24 mouse cellular contexts compared by ENCODE assay signal in genomic region chr10:75547901-75548300, GRCm38 (mm10). TPM values are rescaled to one million over a fixed set of nuclear protein-coding genes. Genes with fewer than 3 reads are reported as not detected.
A peak's percentile ranks its signal among the peaks of the same experiment; 100 is the strongest.
DNase-seq lines count a peak whose midpoint lies in the region; ATAC-seq lines count a peak whose summit lies in the region.
"Had no signal": no experiment of that assay in that cellular context is flagged by ENCODE, and none has a peak within 500 bp of the region (broad histone marks: within the 10 kb centered on the region; RNA-seq: fewer than 3 reads in every experiment).

No protein-coding gene starts in this region.

- H3K27me3 ChIP-seq in embryonic facial prominence, embryonic 13.5 days: no peaks in the 10 kb centered on the region
- H3K27me3 ChIP-seq in embryonic facial prominence, embryonic 10.5 days (replicated peaks; ENCODE audit: low read depth, poor library complexity, severe bottlenecking): no peaks in the 10 kb centered on the region
- no peaks in the 10 kb centered on the region for H3K27me3 ChIP-seq in midbrain, embryonic 11.5 days (ENCODE audit: control insufficient read depth, insufficient read depth, low read length)
- H3K27me3 ChIP-seq in midbrain, embryonic 15.5 days (replicated peaks): no peaks in the 10 kb centered on the region
- H3K27me3 ChIP-seq in intestine, embryonic 16.5 days (replicated peaks; ENCODE audit: control insufficient read depth, insufficient read depth, low read length): no peaks in the 10 kb centered on the region
- H3K27me3 ChIP-seq: CH12.LX; embryonic facial prominence, embryonic 12.5 days had no signal

- H3K27ac ChIP-seq in embryonic facial prominence, embryonic 13.5 days: 0 out of 2 replicates have a peak overlapping the region, but pooled peaks have one; percentile 16
- H3K27ac ChIP-seq in embryonic facial prominence, embryonic 10.5 days (replicated peaks): no peak overlapping the region
- H3K27ac ChIP-seq in midbrain, embryonic 11.5 days (ENCODE audit: low read depth, low read length): no peak overlapping the region
- H3K27ac ChIP-seq in midbrain, embryonic 15.5 days: no peak overlapping the region
- H3K27ac ChIP-seq in intestine, embryonic 16.5 days (ENCODE audit: low read length): no peak overlapping the region
- H3K27ac ChIP-seq: embryonic facial prominence, embryonic 12.5 days; forebrain, embryonic 10.5 days; heart, embryonic 10.5 days; hindbrain, embryonic 10.5 days; left cerebral cortex, adult 2 months had no signal

- H3K36me3 ChIP-seq in embryonic facial prominence, embryonic 13.5 days: no peaks in the 10 kb centered on the region
- H3K36me3 ChIP-seq in embryonic facial prominence, embryonic 10.5 days (replicated peaks): no peaks in the 10 kb centered on the region
- no peaks in the 10 kb centered on the region for H3K36me3 ChIP-seq in midbrain, embryonic 11.5 days (ENCODE audit: control insufficient read depth, insufficient read depth, low read length)
- H3K36me3 ChIP-seq in midbrain, embryonic 15.5 days (replicated peaks): no peaks in the 10 kb centered on the region
- H3K36me3 ChIP-seq in intestine, embryonic 16.5 days (ENCODE audit: control insufficient read depth, insufficient read depth, low read length): no peaks in the 10 kb centered on the region
- H3K36me3 ChIP-seq: embryonic facial prominence, embryonic 12.5 days; forebrain, embryonic 10.5 days; heart, embryonic 10.5 days; hindbrain, embryonic 10.5 days had no signal

- DNase-seq in embryonic facial prominence, embryonic 10.5 days (ENCODE audit: low spot score): no peak
- peak; percentile 70 for DNase-seq in midbrain, embryonic 11.5 days (ENCODE audit: low spot score, missing footprints)
- DNase-seq in cerebellum, postnatal 25 days: no peak
- no peak for DNase-seq in thymus, postnatal 36 days
- DNase-seq in gastrocnemius, adult 18-20 months (ENCODE audit: low spot score): no peak
- DNase-seq: adrenal gland, postnatal 10 days; cerebellum, adult 11 months; cerebellum, postnatal 36 days; gastrocnemius, postnatal 25 days; kidney, postnatal 25 days; liver; lung, adult 18-20 months; lung, postnatal 36 days; retina, postnatal 1 day had no signal

- 71% methylated on average over 7 of the region's 7 CpGs for WGBS in embryonic facial prominence, embryonic 13.5 days
- WGBS in embryonic facial prominence, embryonic 10.5 days: 78% methylated on average over 7 of the region's 7 CpGs
- WGBS in midbrain, embryonic 11.5 days: 78% methylated on average over 7 of the region's 7 CpGs
- 77% methylated on average over 7 of the region's 7 CpGs for WGBS in midbrain, embryonic 15.5 days
- 31% methylated on average over 7 of the region's 7 CpGs for WGBS in intestine, embryonic 16.5 days

- no peak overlapping the region for H3K4me2 ChIP-seq in embryonic facial prominence, embryonic 13.5 days
- H3K4me2 ChIP-seq in midbrain, embryonic 11.5 days: no peak overlapping the region
- H3K4me2 ChIP-seq in midbrain, embryonic 15.5 days: no peak overlapping the region
- H3K4me2 ChIP-seq in intestine, embryonic 16.5 days (ENCODE audit: low read depth, low read length): peak overlapping the region; percentile 32
- H3K4me2 ChIP-seq: embryonic facial prominence, embryonic 12.5 days had no signal

- no peak overlapping the region for H3K4me3 ChIP-seq in embryonic facial prominence, embryonic 13.5 days
- H3K4me3 ChIP-seq in embryonic facial prominence, embryonic 10.5 days: no peak overlapping the region
- H3K4me3 ChIP-seq in midbrain, embryonic 11.5 days (ENCODE audit: low read depth, low read length): no peak overlapping the region
- H3K4me3 ChIP-seq in midbrain, embryonic 15.5 days: no peak overlapping the region
- no peak overlapping the region for H3K4me3 ChIP-seq in intestine, embryonic 16.5 days (ENCODE audit: low read length)
- H3K4me3 ChIP-seq: embryonic facial prominence, embryonic 12.5 days; forebrain, embryonic 10.5 days; heart, embryonic 10.5 days; hindbrain, embryonic 10.5 days; left cerebral cortex, adult 2 months had no signal

- peaks cover 16% of the 10 kb centered on the region for H3K4me1 ChIP-seq in embryonic facial prominence, embryonic 13.5 days
- peaks cover 8% of the 10 kb centered on the region; the same call in 1 of the 2 replicates for H3K4me1 ChIP-seq in embryonic facial prominence, embryonic 10.5 days
- no peaks in the 10 kb centered on the region for H3K4me1 ChIP-seq in midbrain, embryonic 11.5 days (ENCODE audit: control insufficient read depth, insufficient read depth, low read length)
- no peaks in the 10 kb centered on the region for H3K4me1 ChIP-seq in midbrain, embryonic 15.5 days
- peaks cover 8% of the 10 kb centered on the region for H3K4me1 ChIP-seq in intestine, embryonic 16.5 days (ENCODE audit: control insufficient read depth, insufficient read depth, low read length)
- H3K4me1 ChIP-seq: embryonic facial prominence, embryonic 12.5 days had no signal

- H3K9ac ChIP-seq in embryonic facial prominence, embryonic 13.5 days: no peak overlapping the region
- no peak overlapping the region for H3K9ac ChIP-seq in midbrain, embryonic 11.5 days (ENCODE audit: low read length)
- H3K9ac ChIP-seq in midbrain, embryonic 15.5 days: no peak overlapping the region
- peak overlapping the region; percentile 43; the same call in 1 of the 2 replicates for H3K9ac ChIP-seq in intestine, embryonic 16.5 days (ENCODE audit: low read depth, low read length)
- H3K9ac ChIP-seq: embryonic facial prominence, embryonic 12.5 days had no signal

- H3K9me3 ChIP-seq in embryonic facial prominence, embryonic 13.5 days: peaks cover 3% of the 10 kb centered on the region; the same call in 1 of the 2 replicates
- H3K9me3 ChIP-seq in embryonic facial prominence, embryonic 10.5 days: peaks cover 11% of the 10 kb centered on the region; the same call in 1 of the 2 replicates
- H3K9me3 ChIP-seq in midbrain, embryonic 11.5 days (ENCODE audit: control insufficient read depth, low read length): peaks cover 5% of the 10 kb centered on the region; the same call in 1 of the 2 replicates
- peaks cover 5% of the 10 kb centered on the region for H3K9me3 ChIP-seq in midbrain, embryonic 15.5 days
- no peaks in the 10 kb centered on the region for H3K9me3 ChIP-seq in intestine, embryonic 16.5 days (ENCODE audit: control insufficient read depth, low read length)
- H3K9me3 ChIP-seq: heart, embryonic 10.5 days had no signal

- no peak for ATAC-seq in embryonic facial prominence, embryonic 13.5 days (ENCODE audit: insufficient number of reproducible peaks, insufficient read depth, low FRiP score, low TSS enrichment, low read depth)
- no peak for ATAC-seq in midbrain, embryonic 11.5 days (ENCODE audit: low FRiP score)
- ATAC-seq in midbrain, embryonic 15.5 days (replicated peaks): no peak
- peak; percentile 12; the same call in 1 of the 2 replicates for ATAC-seq in intestine, embryonic 16.5 days

RNA-seq across cellular contexts. Expression of gene Lrrc75b, which starts 12.2 kb away (rescaled TPM):
- 3.9 and 6.6 TPM in 2 replicates for polyA plus RNA-seq in embryonic facial prominence, embryonic 13.5 days (2015; fragmentation: Nextera tagmentation; extraction: Ambion mirVana)
- polyA plus RNA-seq in embryonic facial prominence, embryonic 10.5 days (2016; fragmentation: Nextera tagmentation; extraction: Ambion mirVana): 1.6 and 2.3 TPM in 2 replicates
- 3.3 and 4.1 TPM in 2 replicates for polyA plus RNA-seq in midbrain, embryonic 11.5 days (2014; fragmentation: Nextera tagmentation; extraction: Ambion mirVana)
- 41.0 and 44.8 TPM in 2 replicates for polyA plus RNA-seq in midbrain, embryonic 15.5 days (2015; fragmentation: Nextera tagmentation; extraction: Ambion mirVana)
- 1.9 and 2.7 TPM in 2 replicates for polyA plus RNA-seq in intestine, embryonic 16.5 days (2015; fragmentation: Nextera tagmentation; extraction: Ambion mirVana)
- under 1 TPM; 0.11 to 0.12 TPM for total RNA-seq in gastrocnemius, adult 18-20 months (2021)
- total RNA-seq: CH12.LX; monocyte, adult 5-6 weeks had no signal

RNA-seq across cellular contexts. Expression of gene Ggt1, which starts 13.5 kb away (rescaled TPM):
- polyA plus RNA-seq in embryonic facial prominence, embryonic 13.5 days (2015; fragmentation: Nextera tagmentation; extraction: Ambion mirVana): 0.25 and 2.4 TPM in 2 replicates
- 1.5 and 2.3 TPM in 2 replicates for polyA plus RNA-seq in embryonic facial prominence, embryonic 10.5 days (2016; fragmentation: Nextera tagmentation; extraction: Ambion mirVana)
- 1.5 and 2.1 TPM in 2 replicates for polyA plus RNA-seq in midbrain, embryonic 11.5 days (2014; fragmentation: Nextera tagmentation; extraction: Ambion mirVana)
- 1.2 and 1.7 TPM in 2 replicates for polyA plus RNA-seq in midbrain, embryonic 15.5 days (2015; fragmentation: Nextera tagmentation; extraction: Ambion mirVana)
- 115 and 144 TPM in 2 replicates for polyA plus RNA-seq in intestine, embryonic 16.5 days (2015; fragmentation: Nextera tagmentation; extraction: Ambion mirVana)
- total RNA-seq in gastrocnemius, adult 18-20 months (2021): under 1 TPM in 1 of 2 experiments, not detected in 1; 0.78 TPM
- total RNA-seq: monocyte, adult 5-6 weeks had no signal

RNA-seq across cellular contexts. Expression of gene Gucd1, which starts 30.1 kb away (rescaled TPM):
- polyA plus RNA-seq in embryonic facial prominence, embryonic 13.5 days (2015; fragmentation: Nextera tagmentation; extraction: Ambion mirVana): 27.0 and 27.3 TPM in 2 replicates
- 30.0 and 31.9 TPM in 2 replicates for polyA plus RNA-seq in embryonic facial prominence, embryonic 10.5 days (2016; fragmentation: Nextera tagmentation; extraction: Ambion mirVana)
- 27.8 and 36.0 TPM in 2 replicates for polyA plus RNA-seq in midbrain, embryonic 11.5 days (2014; fragmentation: Nextera tagmentation; extraction: Ambion mirVana)
- 22.3 and 24.4 TPM in 2 replicates for polyA plus RNA-seq in midbrain, embryonic 15.5 days (2015; fragmentation: Nextera tagmentation; extraction: Ambion mirVana)
- polyA plus RNA-seq in intestine, embryonic 16.5 days (2015; fragmentation: Nextera tagmentation; extraction: Ambion mirVana): 55.5 and 63.0 TPM in 2 replicates
- 10 to 100 TPM; 43.6 to 61.5 TPM for total RNA-seq in gastrocnemius, adult 18-20 months (2021)

RNA-seq across cellular contexts. Expression of gene Snrpd3, which starts 30.6 kb away (rescaled TPM):
- polyA plus RNA-seq in embryonic facial prominence, embryonic 13.5 days (2015; fragmentation: Nextera tagmentation; extraction: Ambion mirVana): 194 and 214 TPM in 2 replicates
- polyA plus RNA-seq in embryonic facial prominence, embryonic 10.5 days (2016; fragmentation: Nextera tagmentation; extraction: Ambion mirVana): 297 and 303 TPM in 2 replicates
- polyA plus RNA-seq in midbrain, embryonic 11.5 days (2014; fragmentation: Nextera tagmentation; extraction: Ambion mirVana): 199 and 208 TPM in 2 replicates
- 122 and 127 TPM in 2 replicates for polyA plus RNA-seq in midbrain, embryonic 15.5 days (2015; fragmentation: Nextera tagmentation; extraction: Ambion mirVana)
- 136 and 144 TPM in 2 replicates for polyA plus RNA-seq in intestine, embryonic 16.5 days (2015; fragmentation: Nextera tagmentation; extraction: Ambion mirVana)
- total RNA-seq in gastrocnemius, adult 18-20 months (2021): 10 to 100 TPM; 76.2 to 80.2 TPM

RNA-seq across cellular contexts. Expression of gene Ggt5, which starts 41.2 kb away (rescaled TPM):
- polyA plus RNA-seq in embryonic facial prominence, embryonic 13.5 days (2015; fragmentation: Nextera tagmentation; extraction: Ambion mirVana): 0.96 and 2.0 TPM in 2 replicates
- 0.75 and 0.77 TPM in 2 replicates for polyA plus RNA-seq in embryonic facial prominence, embryonic 10.5 days (2016; fragmentation: Nextera tagmentation; extraction: Ambion mirVana)
- polyA plus RNA-seq in midbrain, embryonic 11.5 days (2014; fragmentation: Nextera tagmentation; extraction: Ambion mirVana): 0.25 and 0.29 TPM in 2 replicates
- polyA plus RNA-seq in midbrain, embryonic 15.5 days (2015; fragmentation: Nextera tagmentation; extraction: Ambion mirVana): 2.2 and 3.4 TPM in 2 replicates
- 8.6 and 8.8 TPM in 2 replicates for polyA plus RNA-seq in intestine, embryonic 16.5 days (2015; fragmentation: Nextera tagmentation; extraction: Ambion mirVana)
- total RNA-seq in gastrocnemius, adult 18-20 months (2021): 1 to 10 TPM; 2.4 to 2.8 TPM
- total RNA-seq: CH12.LX had no signal

Comparison
In these comparisons a context has a peak if more than half of its experiments do, and no peak if none do; other contexts are left out.
1. RNA of gene Ggt1, which starts 13.5 kb away (polyA plus RNA-seq): 115 to 144 TPM in intestine, embryonic 16.5 days; 1.5 to 2.3 TPM in embryonic facial prominence, embryonic 10.5 days, 1.5 to 2.1 TPM in midbrain, embryonic 11.5 days, 1.2 to 1.7 TPM in midbrain, embryonic 15.5 days and 0.25 to 2.4 TPM in embryonic facial prominence, embryonic 13.5 days; every median in the first group is over 10 times any median in the second.